Comparison of ENCODE assay signal across 25 mouse cellular contexts in genomic region chr16:26047396-26047795, GRCm38 (mm10). TPM values are rescaled to one million over a fixed set of nuclear protein-coding genes. Genes with fewer than 3 reads are reported as not detected.
DNase-seq lines count a peak whose midpoint lies in the region; ATAC-seq and TF ChIP-seq lines count a peak whose summit lies in the region.
"Had no signal": no experiment of that assay in that cellular context is flagged by ENCODE, and none has a peak within 500 bp of the region (broad histone marks: within the 10 kb centered on the region; RNA-seq: fewer than 3 reads in every experiment).

No protein-coding gene starts in this region.

- no peaks in the 10 kb centered on the region for H3K27me3 ChIP-seq in heart, embryonic 13.5 days (replicated peaks)
- no peaks in the 10 kb centered on the region for H3K27me3 ChIP-seq in intestine, embryonic 16.5 days (replicated peaks; ENCODE audit: control insufficient read depth, insufficient read depth, low read length)
- no peaks in the 10 kb centered on the region for H3K27me3 ChIP-seq in intestine, postnatal 0 days (replicated peaks; ENCODE audit: control insufficient read depth, insufficient read depth, low read length)
- H3K27me3 ChIP-seq: CH12.LX; embryonic facial prominence, embryonic 13.5 days; forebrain, embryonic 15.5 days; midbrain, embryonic 13.5 days had no signal

- ATAC-seq in heart, embryonic 13.5 days (ENCODE audit: extremely low read depth, insufficient number of reproducible peaks, low FRiP score, low TSS enrichment) = no peak
- ATAC-seq in intestine, embryonic 16.5 days = no peak
- ATAC-seq in intestine, postnatal 0 days = no peak
- ATAC-seq: activated CD4-positive, CD25-positive, alpha-beta regulatory T cell, adult 4 months; forebrain, embryonic 15.5 days; hindbrain, embryonic 16.5 days; midbrain, embryonic 13.5 days had no signal

- H3K9me3 ChIP-seq in heart, embryonic 13.5 days = no peaks in the 10 kb centered on the region
- H3K9me3 ChIP-seq in intestine, embryonic 16.5 days (ENCODE audit: control insufficient read depth, low read length) = no peaks in the 10 kb centered on the region
- H3K9me3 ChIP-seq in intestine, postnatal 0 days (ENCODE audit: control insufficient read depth) = no peaks in the 10 kb centered on the region
- H3K9me3 ChIP-seq: embryonic facial prominence, embryonic 13.5 days; forebrain, embryonic 10.5 days; forebrain, embryonic 15.5 days; midbrain, embryonic 13.5 days had no signal

- no peak overlapping the region for H3K4me3 ChIP-seq in gastrocnemius, adult 2 months
- no peak overlapping the region for H3K4me3 ChIP-seq in heart, embryonic 13.5 days
- H3K4me3 ChIP-seq in intestine, embryonic 16.5 days (ENCODE audit: low read length) = no peak overlapping the region
- no peak overlapping the region for H3K4me3 ChIP-seq in intestine, postnatal 0 days (ENCODE audit: low read depth, low read length)
- H3K4me3 ChIP-seq: embryonic facial prominence, embryonic 13.5 days; forebrain, embryonic 10.5 days; forebrain, embryonic 15.5 days; midbrain, embryonic 13.5 days had no signal

- TF ChIP-seq CTCF in gastrocnemius, adult 2 months (IDR thresholded peaks at IDR 0.05) = no peak
- TF ChIP-seq CTCF in intestine, postnatal 0 days (IDR thresholded peaks at IDR 0.05; ENCODE audit: low read depth) = no peak

- no peaks in the 10 kb centered on the region for H3K36me3 ChIP-seq in heart, embryonic 13.5 days
- no peaks in the 10 kb centered on the region for H3K36me3 ChIP-seq in intestine, embryonic 16.5 days (ENCODE audit: control insufficient read depth, insufficient read depth, low read length)
- H3K36me3 ChIP-seq in intestine, postnatal 0 days (ENCODE audit: control insufficient read depth, insufficient read depth) = no peaks in the 10 kb centered on the region
- H3K36me3 ChIP-seq: embryonic facial prominence, embryonic 13.5 days; forebrain, embryonic 10.5 days; forebrain, embryonic 15.5 days; midbrain, embryonic 13.5 days had no signal

- no peak overlapping the region for H3K9ac ChIP-seq in heart, embryonic 13.5 days
- H3K9ac ChIP-seq in intestine, embryonic 16.5 days (ENCODE audit: low read depth, low read length) = no peak overlapping the region
- no peak overlapping the region for H3K9ac ChIP-seq in intestine, postnatal 0 days (ENCODE audit: low read depth, low read length)
- H3K9ac ChIP-seq: embryonic facial prominence, embryonic 13.5 days; forebrain, embryonic 15.5 days; liver, embryonic 14.5 days; midbrain, embryonic 13.5 days had no signal

- H3K27ac ChIP-seq in gastrocnemius, adult 2 months = peak overlapping the region; percentile 25; the same call in 1 of the 2 replicates
- peak overlapping the region; percentile 87 for H3K27ac ChIP-seq in heart, embryonic 13.5 days (replicated peaks)
- 0 out of 2 replicates have a peak overlapping the region, but pooled peaks have one; percentile 10 for H3K27ac ChIP-seq in intestine, embryonic 16.5 days (ENCODE audit: low read length)
- no peak overlapping the region for H3K27ac ChIP-seq in intestine, postnatal 0 days (ENCODE audit: low read depth, low read length)
- H3K27ac ChIP-seq: embryonic facial prominence, embryonic 13.5 days; forebrain, embryonic 10.5 days; forebrain, embryonic 15.5 days; liver, embryonic 14.5 days; macrophage; midbrain, embryonic 13.5 days had no signal

- WGBS in heart, embryonic 13.5 days = 55% methylated on average over 1 of the region's 1 CpGs
- 72% methylated on average over 1 of the region's 1 CpGs for whole genome bisulfite sequencing in intestine, embryonic 16.5 days
- WGBS in intestine, postnatal 0 days = 75% methylated on average over 1 of the region's 1 CpGs

- H3K4me1 ChIP-seq in heart, embryonic 13.5 days = peaks cover 80% of the 10 kb centered on the region
- peaks cover 8% of the 10 kb centered on the region; the same call in 1 of the 2 replicates for H3K4me1 ChIP-seq in intestine, embryonic 16.5 days (ENCODE audit: control insufficient read depth, insufficient read depth, low read length)
- no peaks in the 10 kb centered on the region for H3K4me1 ChIP-seq in intestine, postnatal 0 days (replicated peaks; ENCODE audit: control insufficient read depth, insufficient read depth, low read length)
- H3K4me1 ChIP-seq: forebrain, embryonic 15.5 days; midbrain, embryonic 13.5 days had no signal

- DNase-seq in gastrocnemius, adult 2 months = no peak
- no peak for DNase-seq in gastrocnemius, adult 18-20 months (ENCODE audit: low spot score)
- no peak for DNase-seq in heart, postnatal 10 days
- peak; percentile 24 to 71 for DNase-seq in kidney, postnatal 25 days
- DNase-seq in kidney, adult 18-20 months = no peak
- DNase-seq: adrenal gland, adult 2 months; adrenal gland, postnatal 36 days; cerebellum, adult 18-20 months; cerebellum, postnatal 10 days; layer of hippocampus, adult 9-11 months; liver; lung, adult 2 months had no signal

- intact Hi-C loops in gastrocnemius, adult 2 months (cut with DNase I) = no loop called here
- intact Hi-C loops in heart, postnatal 10 days (cut with DNase I) = no loop called here

- no peak overlapping the region for H3K4me2 ChIP-seq in heart, embryonic 13.5 days
- H3K4me2 ChIP-seq in intestine, embryonic 16.5 days (ENCODE audit: low read depth, low read length) = no peak overlapping the region
- no peak overlapping the region for H3K4me2 ChIP-seq in intestine, postnatal 0 days (replicated peaks; ENCODE audit: low read depth)
- H3K4me2 ChIP-seq: embryonic facial prominence, embryonic 13.5 days; forebrain, embryonic 15.5 days; midbrain, embryonic 13.5 days had no signal

RNA-seq across cellular contexts. Expression of gene P3h2, which starts 58.2 kb away (rescaled TPM):
- total RNA-seq in gastrocnemius, adult 2 months (2021) = 1 to 10 TPM; 4.6 to 7.5 TPM
- total RNA-seq in gastrocnemius, adult 18-20 months (2021) = 1 to 10 TPM; 2.6 to 7.1 TPM
- polyA plus RNA-seq in heart, embryonic 13.5 days (2015; fragmentation: Nextera tagmentation; extraction: Ambion mirVana) = 6.0 and 7.0 TPM in 2 replicates
- 1 to 10 TPM; 5.7 to 6.8 TPM for total RNA-seq in heart, postnatal 10 days (2021)
- polyA plus RNA-seq in intestine, embryonic 16.5 days (2015; fragmentation: Nextera tagmentation; extraction: Ambion mirVana) = 1.0 and 1.8 TPM in 2 replicates
- 1.4 and 1.8 TPM in 2 replicates for polyA plus RNA-seq in intestine, postnatal 0 days (2015; fragmentation: Nextera tagmentation; extraction: Ambion mirVana)
- total RNA-seq: monocyte, adult 5-6 weeks had no signal

Comparison
In these comparisons a context has a peak if more than half of its experiments do, and no peak if none do; other contexts are left out.
1. DNase-seq: peak in kidney, postnatal 25 days (2 of 2); none in gastrocnemius, adult 2 months (single experiment), gastrocnemius, adult 18-20 months (single experiment), heart, postnatal 10 days (0 of 2) and kidney, adult 18-20 months (single experiment).